Mouse (Mus musculus) heart, adult 8-10 months (tissue): Measurements from ENCODE around the gene Rrp7a. TPM values are rescaled to one million over a fixed set of nuclear protein-coding genes. Genes with fewer than 3 reads are reported as not detected.

Source experiments
- DNase-seq: peaks from one replicate; pipeline ENCODE4 v3.0.0; 2022; ENCODE audit warnings: low spot score
- total RNA-seq, 4 experiments: library from RNA; stranded (reverse); gene quantifications; 2 replicates each; pipeline ENCODE4 v1.2.4; 2022

The Rrp7a gene
- total RNA-seq, 4 experiments from 2014 or later = 38.9 to 42.7 (median 40.5) TPM

DNA sequence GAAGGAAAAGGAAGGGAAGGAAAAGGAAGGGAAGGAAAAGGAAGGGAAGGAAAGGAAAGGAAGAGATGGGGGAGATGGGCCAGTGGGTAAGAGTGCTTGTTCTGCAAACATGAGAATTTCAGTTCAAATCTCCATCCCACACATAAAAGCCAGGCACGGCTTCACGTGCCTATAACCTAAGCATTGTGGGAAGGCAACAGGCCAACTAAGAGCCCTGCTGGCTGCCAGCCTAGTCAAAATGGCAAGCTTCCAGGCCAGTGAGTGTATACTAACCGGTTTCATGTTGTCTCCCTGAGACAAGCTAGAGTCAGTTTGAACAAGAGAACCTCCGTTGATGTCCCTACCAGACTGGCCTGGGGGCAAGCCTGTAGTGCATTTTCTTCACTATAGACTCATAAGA lies 57.1 kb downstream of the Rrp7a start:
- peak; percentile 29 for DNase-seq

Other genes with a start within 250 kb of the Rrp7a start
- 10 to 100 TPM; 56.2 to 63.4 (median 59.7) TPM for gene Tcf20, start 134.9 kb downstream of the Rrp7a start, total RNA-seq
- gene Nfam1, start 89.5 kb downstream of the Rrp7a start, total RNA-seq = 1 to 10 TPM; 1.1 to 4.8 (median 1.5) TPM
- 10 to 100 TPM; 47.4 to 64.0 (median 62.0) TPM for gene Serhl, start 33.3 kb downstream of the Rrp7a start, total RNA-seq
- 10 to 100 TPM; 23.5 to 27.1 (median 26.2) TPM for gene Poldip3, start 26.6 kb upstream of the Rrp7a start, total RNA-seq
- gene Cyb5r3, start 49.8 kb upstream of the Rrp7a start, total RNA-seq = 100 to 1,000 TPM in 2 of 4 experiments, 10 to 100 TPM in 2; 81.4 to 113 (median 96.2) TPM
- gene A4galt, start 129.0 kb upstream of the Rrp7a start, total RNA-seq = 1 to 10 TPM; 4.2 to 8.7 (median 5.8) TPM
- 10 to 100 TPM; 10.2 to 11.8 (median 11.1) TPM for gene Arfgap3, start 227.4 kb upstream of the Rrp7a start, total RNA-seq